Mouse (Mus musculus) MEL (cell line): ENCODE results near the gene Mysm1.

Experiments
- CTCF ChIP-seq, 3 experiments: IDR thresholded peaks in 2 of 3; conservative IDR thresholded peaks in 1 of 3; 2 replicates each; pipeline ENCODE4 v1.5.1; 2011 to 2012; ENCODE audit warnings: low read length in 3 of 3, low read depth in 2 of 3, mild to moderate bottlenecking in 2 of 3, improper control_type of control experiment in 1 of 3, inconsistent platforms in 1 of 3, mixed read lengths in 1 of 3, moderate library complexity in 1 of 3; ENCODE audit not compliant: control insufficient read depth in 1 of 3, insufficient read depth in 1 of 3, poor library complexity in 1 of 3, severe bottlenecking in 1 of 3
- GATA1 ChIP-seq: IDR thresholded peaks from 2 replicates; pipeline ENCODE4 v1.6.1; 2011; ENCODE audit warnings: low read depth, low read length, improper control_type of control experiment
- HCFC1 ChIP-seq: IDR thresholded peaks from 2 replicates; pipeline ENCODE4 v1.6.1; 2012; ENCODE audit warnings: low read depth, mild to moderate bottlenecking, inconsistent platforms, low read length, improper control_type of control experiment, moderate library complexity
- MAFK ChIP-seq: IDR thresholded peaks from 2 replicates; pipeline ENCODE4 v1.6.1; 2011; ENCODE audit warnings: low read depth, mild to moderate bottlenecking, low read length, improper control_type of control experiment, borderline replicate concordance
- MAX ChIP-seq: IDR thresholded peaks from 2 replicates; pipeline ENCODE4 v1.6.1; 2011; ENCODE audit warnings: low read length, improper control_type of control experiment
- NRF1 ChIP-seq: IDR thresholded peaks from 2 replicates; pipeline ENCODE4 v1.6.1; 2014; ENCODE audit warnings: low read depth, mild to moderate bottlenecking, inconsistent platforms, low read length, improper control_type of control experiment, moderate library complexity; ENCODE audit not compliant: poor library complexity, insufficient read depth, severe bottlenecking
- POLR2A ChIP-seq, 2 experiments: IDR thresholded peaks; 2 replicates each; pipeline ENCODE4 v1.6.1; 2011 to 2012; ENCODE audit warnings: low read length in 2 of 2, mild to moderate bottlenecking in 2 of 2, control low read depth in 1 of 2, improper control_type of control experiment in 1 of 2, low read depth in 1 of 2, moderate library complexity in 1 of 2; ENCODE audit not compliant: control insufficient read depth in 1 of 2, insufficient read depth in 1 of 2, poor library complexity in 1 of 2
- SIN3A ChIP-seq: IDR thresholded peaks from 2 replicates; pipeline ENCODE4 v1.6.1; 2012; ENCODE audit warnings: low read length, improper control_type of control experiment, inconsistent platforms
- ZNF384 ChIP-seq: IDR thresholded peaks from 2 replicates; pipeline ENCODE4 v1.6.1; 2012; ENCODE audit warnings: low read depth, mild to moderate bottlenecking, inconsistent platforms, low read length, improper control_type of control experiment

DNA sequence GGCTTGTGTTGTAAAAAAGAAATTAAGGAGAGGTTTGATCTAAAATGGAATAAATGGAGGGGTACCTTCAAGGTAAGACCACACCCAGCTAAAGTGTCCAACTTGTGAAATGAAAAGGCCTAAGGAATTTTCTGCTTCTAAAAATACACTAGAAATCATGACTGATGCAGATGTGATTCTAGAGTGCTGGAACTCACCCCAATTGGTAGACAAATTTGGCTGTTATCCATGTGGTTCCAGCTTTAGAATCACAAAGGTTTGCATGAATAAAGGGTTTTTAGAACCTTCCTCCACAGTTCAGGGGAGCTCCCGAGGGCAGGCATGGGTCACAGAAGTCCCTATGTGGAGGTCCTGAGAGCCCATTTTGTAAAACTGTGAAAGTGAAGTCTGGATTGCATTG, 33.8 kb upstream of the Mysm1 start:
- no peak for TF ChIP-seq POLR2A (IDR thresholded peaks at IDR 0.05; ENCODE audit: control insufficient read depth in 1 of 2, insufficient read depth in 1 of 2, low read depth in 1 of 2, low read length in 2 of 2, poor library complexity in 1 of 2)
- TF ChIP-seq CTCF (IDR thresholded peaks at IDR 0.05 in 2 of 3, conservative IDR thresholded peaks at IDR 0.05 in 1 of 3; ENCODE audit: control insufficient read depth in 1 of 3, insufficient read depth in 1 of 3, low read depth in 2 of 3, low read length in 3 of 3, poor library complexity in 1 of 3, severe bottlenecking in 1 of 3) = no peak
- TF ChIP-seq MAFK = no peak
- TF ChIP-seq MAX = no peak
- TF ChIP-seq ZNF384 = no peak
- TF ChIP-seq HCFC1 = no peak
- no peak for TF ChIP-seq NRF1
- no peak for TF ChIP-seq GATA1
- TF ChIP-seq SIN3A = no peak
